Mouse (Mus musculus) lung, postnatal 36 days (tissue): ENCODE data around the gene Sypl2.
A peak's percentile ranks its signal among the peaks of the same experiment; 100 is the strongest.

Experiments used
- DNase-seq: peaks from one replicate; pipeline ENCODE4 v3.0.0; 2022; ENCODE audit warnings: mixed read lengths

Gene Sypl2

GRCm38 (mm10) chr3:108174672-108175531, 51.5 kb downstream of the Sypl2 start:
- DNase-seq, result peak; percentile 22

GRCm38 (mm10) chr3:108169199-108169598, 57.2 kb downstream of the Sypl2 start:
- DNase-seq, result no peak

- no peak for DNase-seq
These were observed 58.9 kb downstream of the Sypl2 start for GRCm38 (mm10) chr3:108167499-108167898.

GRCm38 (mm10) chr3:108166486-108167211, 59.8 kb downstream of the Sypl2 start:
- peak; percentile 48 for DNase-seq

- no peak for DNase-seq
These were observed 60.7 kb downstream of the Sypl2 start for GRCm38 (mm10) chr3:108165532-108166315.

- peak; percentile 85 for DNase-seq
These were observed 61.6 kb downstream of the Sypl2 start for GRCm38 (mm10) chr3:108164807-108165206.

GRCm38 (mm10) chr3:108164091-108164490, 62.4 kb downstream of the Sypl2 start:
- DNase-seq, result no peak
